Mouse (Mus musculus) left cerebral cortex, postnatal 4 days (tissue): ENCODE data around the gene Fcnb. TPM values are rescaled to one million over a fixed set of nuclear protein-coding genes. Genes with fewer than 3 reads are reported as not detected.

Experiments used
- DNase-seq: peaks from one replicate; pipeline ENCODE4 v3.0.0-alpha.2; 2022
- intact Hi-C: fragments of 180-260 bp; cut with DNase I; formaldehyde crosslinking; loops from one replicate; pipeline ENCODE4 v1.15.1; 2025
- total RNA-seq, 2 experiments: library from RNA; stranded (reverse); gene quantifications; 2 replicates each; pipeline ENCODE4 v1.2.3; 2021

Gene Fcnb
- total RNA-seq, 2 experiments from 2014 or later = not detected

GRCm38 (mm10) chr2:28036788-28037187 lies 47.9 kb downstream of the Fcnb start:
- no peak for DNase-seq
- intact Hi-C loops = no loop called here

- DNase-seq = no peak
- intact Hi-C loops = no loop called here
Observed at GRCm38 (mm10) chr2:28034011-28034710, 50.5 kb downstream of the Fcnb start.

GRCm38 (mm10) chr2:28032469-28032868 lies 52.2 kb downstream of the Fcnb start:
- no peak for DNase-seq

GRCm38 (mm10) chr2:28031860-28032259 lies 52.8 kb downstream of the Fcnb start:
- no peak for DNase-seq
- intact Hi-C loops = no loop called here

More at GRCm38 (mm10) chr2:28032469-28032868, 52.2 kb downstream of the Fcnb start:
- intact Hi-C loops = no loop called here

Other genes with a start within 250 kb of the Fcnb start
- 10 to 100 TPM; 11.1 to 12.4 TPM for gene Col5a1, start 198.5 kb downstream of the Fcnb start, total RNA-seq
- 100 to 1,000 TPM; 417 to 489 TPM for gene Olfm1, start 108.1 kb upstream of the Fcnb start, total RNA-seq